Mouse (Mus musculus) CH12.LX (cell line): Measurements from ENCODE around the gene Ifrd2. TPM values are rescaled to one million over a fixed set of nuclear protein-coding genes. Genes with fewer than 3 reads are reported as not detected.

Experiments
- DNase-seq: peaks from one replicate; pipeline ENCODE4 v3.0.0-alpha.2; 2013; ENCODE audit errors: extremely low read depth
- H3K27ac ChIP-seq: 2 replicates; pipeline ENCODE4 v1.5.1; 2012; ENCODE audit warnings: low read depth, mild to moderate bottlenecking, control low read depth, moderate library complexity; ENCODE audit not compliant: insufficient read depth
- H3K27me3 ChIP-seq: replicated peaks from 2 replicates; pipeline ENCODE3; 2012; ENCODE audit warnings: inconsistent platforms
- H3K36me3 ChIP-seq, 2 experiments: replicated peaks in 1 of 2; 2 replicates each; pipeline versions ENCODE3 to v1.6.1; 2012; ENCODE audit warnings: inconsistent platforms in 1 of 2, low read length in 1 of 2, mild to moderate bottlenecking in 1 of 2, mixed read lengths in 1 of 2, moderate library complexity in 1 of 2; ENCODE audit not compliant: control insufficient read depth in 1 of 2, insufficient read depth in 1 of 2
- H3K4me1 ChIP-seq, 2 experiments: 2 replicates each; pipeline ENCODE4 v1.6.1; 2012; ENCODE audit warnings: inconsistent platforms in 1 of 2, moderate library complexity in 1 of 2; ENCODE audit not compliant: insufficient read depth in 2 of 2, control insufficient read depth in 1 of 2
- H3K4me2 ChIP-seq: 2 replicates; pipeline ENCODE4 v1.6.1; 2012; ENCODE audit warnings: low read depth, mild to moderate bottlenecking, control low read depth; ENCODE audit not compliant: poor library complexity, insufficient read depth, severe bottlenecking
- H3K4me3 ChIP-seq, 3 experiments: fragments of 150-350 bp in 1 of 3; sonication (generic) in 1 of 3; replicated peaks in 1 of 3; 2 replicates each; pipeline versions ENCODE3 to v1.5.1; 2011 to 2012; ENCODE audit warnings: low read depth in 2 of 3, low read length in 2 of 3, mild to moderate bottlenecking in 2 of 3, moderate library complexity in 2 of 3, control low read depth in 1 of 3, improper control_type of control experiment in 1 of 3, inconsistent platforms in 1 of 3, mixed read lengths in 1 of 3; ENCODE audit not compliant: poor library complexity in 1 of 3
- H3K79me2 ChIP-seq: replicated peaks from 2 replicates; pipeline ENCODE4 v1.6.1; 2012; ENCODE audit warnings: mild to moderate bottlenecking, moderate library complexity; ENCODE audit not compliant: control insufficient read depth, poor library complexity, insufficient read depth, severe bottlenecking; ENCODE audit errors: extremely low read depth
- H3K9ac ChIP-seq: 2 replicates; pipeline ENCODE4 v1.6.1; 2012; ENCODE audit warnings: low read depth, mild to moderate bottlenecking, control low read depth, moderate library complexity; ENCODE audit not compliant: insufficient read depth
- H3K9me3 ChIP-seq: replicated peaks from 2 replicates; pipeline ENCODE3; 2012; ENCODE audit warnings: low read length, inconsistent platforms, mixed read lengths
- BHLHE40 ChIP-seq: IDR thresholded peaks from 2 replicates; pipeline ENCODE4 v1.6.1; 2011; ENCODE audit warnings: mild to moderate bottlenecking, low read depth, low read length, improper control_type of control experiment
- CHD1 ChIP-seq: IDR thresholded peaks from 2 replicates; pipeline ENCODE4 v1.6.1; 2012; ENCODE audit warnings: low read depth, low read length, improper control_type of control experiment, inconsistent platforms
- CHD2 ChIP-seq: IDR thresholded peaks from 2 replicates; pipeline ENCODE4 v1.6.1; 2011; ENCODE audit warnings: low read length, improper control_type of control experiment
- CTCF ChIP-seq, 2 experiments: IDR thresholded peaks in 1 of 2; conservative IDR thresholded peaks in 1 of 2; 2 replicates each; pipeline ENCODE4 v1.5.1; 2011 to 2012; ENCODE audit warnings: low read depth in 2 of 2, low read length in 2 of 2, improper control_type of control experiment in 1 of 2, inconsistent platforms in 1 of 2, mild to moderate bottlenecking in 1 of 2, moderate library complexity in 1 of 2
- E2F4 ChIP-seq: IDR thresholded peaks from 2 replicates; pipeline ENCODE4 v1.6.1; 2011; ENCODE audit warnings: low read depth, low read length, improper control_type of control experiment; ENCODE audit not compliant: insufficient replicate concordance
- ELF1 ChIP-seq: IDR thresholded peaks from 2 replicates; pipeline ENCODE4 v1.6.1; 2014; ENCODE audit warnings: low read depth, mild to moderate bottlenecking, inconsistent platforms, low read length, improper control_type of control experiment
- EP300 ChIP-seq: IDR thresholded peaks from 2 replicates; pipeline ENCODE4 v1.6.1; 2011; ENCODE audit warnings: low read length, improper control_type of control experiment
- ETS1 ChIP-seq: conservative IDR thresholded peaks from 2 replicates; pipeline ENCODE4 v1.6.1; 2012; ENCODE audit warnings: low read depth, mild to moderate bottlenecking, inconsistent platforms, low read length, improper control_type of control experiment, moderate library complexity
- GABPA ChIP-seq: IDR thresholded peaks from 2 replicates; pipeline ENCODE4 v1.6.1; 2012; ENCODE audit warnings: low read depth, low read length, improper control_type of control experiment, inconsistent platforms; ENCODE audit not compliant: insufficient replicate concordance
- HCFC1 ChIP-seq: IDR thresholded peaks from 2 replicates; pipeline ENCODE4 v1.6.1; 2012; ENCODE audit warnings: low read depth, mild to moderate bottlenecking, inconsistent platforms, low read length, improper control_type of control experiment
- IRF4 ChIP-seq: IDR thresholded peaks from 2 replicates; pipeline ENCODE4 v1.6.1; 2014; ENCODE audit warnings: low read depth, mild to moderate bottlenecking, inconsistent platforms, low read length, improper control_type of control experiment
- JUN ChIP-seq: IDR thresholded peaks from 2 replicates; pipeline ENCODE4 v1.6.1; 2011; ENCODE audit warnings: low read depth, mild to moderate bottlenecking, low read length, improper control_type of control experiment, moderate library complexity; ENCODE audit not compliant: insufficient read depth
- JUND ChIP-seq: conservative IDR thresholded peaks from 2 replicates; pipeline ENCODE4 v1.6.1; 2011; ENCODE audit warnings: low read depth, low read length, improper control_type of control experiment
- KAT2A ChIP-seq: IDR thresholded peaks from 2 replicates; pipeline ENCODE4 v1.6.1; 2012; ENCODE audit warnings: low read length, improper control_type of control experiment, inconsistent platforms; ENCODE audit not compliant: insufficient replicate concordance
- MAFK ChIP-seq: IDR thresholded peaks from 2 replicates; pipeline ENCODE4 v1.6.1; 2011; ENCODE audit warnings: low read length, improper control_type of control experiment; ENCODE audit not compliant: insufficient replicate concordance
- MAX ChIP-seq: IDR thresholded peaks from 2 replicates; pipeline ENCODE4 v1.6.1; 2011; ENCODE audit warnings: low read length, improper control_type of control experiment
- MAZ ChIP-seq: IDR thresholded peaks from 2 replicates; pipeline ENCODE4 v1.6.1; 2012; ENCODE audit warnings: low read depth, mild to moderate bottlenecking, inconsistent platforms, low read length, improper control_type of control experiment, moderate library complexity
- MYC ChIP-seq: IDR thresholded peaks from 2 replicates; pipeline ENCODE4 v1.6.1; 2011; ENCODE audit warnings: low read depth, mild to moderate bottlenecking, improper control_type of control experiment, low read length
- NELFE ChIP-seq: IDR thresholded peaks from 2 replicates; pipeline ENCODE4 v1.6.1; 2011; ENCODE audit warnings: low read depth, low read length, improper control_type of control experiment
- NRF1 ChIP-seq: IDR thresholded peaks from 2 replicates; pipeline ENCODE4 v1.6.1; 2014; ENCODE audit warnings: low read depth, mild to moderate bottlenecking, inconsistent platforms, low read length, improper control_type of control experiment, moderate library complexity
- POLR2A ChIP-seq: IDR thresholded peaks from 2 replicates; pipeline ENCODE4 v1.6.1; 2011; ENCODE audit warnings: low read depth, mild to moderate bottlenecking, improper control_type of control experiment, low read length
- POLR2AphosphoS2 ChIP-seq: IDR thresholded peaks from 2 replicates; pipeline ENCODE4 v1.6.1; 2011; ENCODE audit warnings: low read depth, low read length, improper control_type of control experiment
- RAD21 ChIP-seq: IDR thresholded peaks from 2 replicates; pipeline ENCODE4 v1.6.1; 2011; ENCODE audit warnings: low read depth, mild to moderate bottlenecking, low read length, improper control_type of control experiment, moderate library complexity
- SMC3 ChIP-seq: IDR thresholded peaks from 2 replicates; pipeline ENCODE4 v1.6.1; 2011; ENCODE audit warnings: low read depth, low read length, improper control_type of control experiment
- TBP ChIP-seq: conservative IDR thresholded peaks from 2 replicates; pipeline ENCODE4 v1.6.1; 2011; ENCODE audit warnings: low read depth, low read length, improper control_type of control experiment
- UBTF ChIP-seq: IDR thresholded peaks from 2 replicates; pipeline ENCODE4 v1.6.1; 2012; ENCODE audit warnings: low read depth, mild to moderate bottlenecking, inconsistent platforms, low read length, improper control_type of control experiment, moderate library complexity
- USF1 ChIP-seq: IDR thresholded peaks from 2 replicates; pipeline ENCODE4 v1.6.1; 2014; ENCODE audit warnings: low read depth, mild to moderate bottlenecking, inconsistent platforms, low read length, improper control_type of control experiment
- USF2 ChIP-seq: conservative IDR thresholded peaks from 2 replicates; pipeline ENCODE4 v1.6.1; 2011; ENCODE audit warnings: low read depth, low read length, improper control_type of control experiment
- ZC3H11A ChIP-seq: IDR thresholded peaks from 2 replicates; pipeline ENCODE4 v1.6.1; 2012; ENCODE audit warnings: low read depth, mild to moderate bottlenecking, inconsistent platforms, low read length, improper control_type of control experiment
- ZMIZ1 ChIP-seq: IDR thresholded peaks from 2 replicates; pipeline ENCODE4 v1.6.1; 2012; ENCODE audit warnings: low read depth, mild to moderate bottlenecking, inconsistent platforms, low read length, improper control_type of control experiment
- ZNF384 ChIP-seq: IDR thresholded peaks from 2 replicates; pipeline ENCODE4 v1.6.1; 2012; ENCODE audit warnings: low read depth, low read length, improper control_type of control experiment, inconsistent platforms
- dilution Hi-C: fragments of 300-500 bp; cut with MboI; formaldehyde crosslinking; loops from 2 replicates; pipeline ENCODE4 v1.14.3; 2020; ENCODE audit warnings: low sequenced_read_pairs; ENCODE audit not compliant: extremely low pct_unique_long_range_greater_than_20kb, extremely low pct_ligation_motif_present
- in situ Hi-C: fragments of 300-500 bp; cut with MboI; formaldehyde crosslinking; loops from 3 replicates; pipeline ENCODE4 v1.14.3; 2019; ENCODE audit warnings: low sequenced_read_pairs, low pct_ligation_motif_present, low pct_unique_long_range_greater_than_20kb, mixed read lengths
- polyA plus RNA-seq: library from polyadenylated mRNA; unstranded; fragments of >175 nt; gene quantifications from 2 replicates; pipeline ENCODE4 v1.2.1, GENCODE M21; 2012; ENCODE audit warnings: low read depth; ENCODE audit not compliant: insufficient read length
- total RNA-seq, 2 experiments: library from RNA; depleted of rRNA; stranded (reverse); fragments of 300-350 nt in 1 of 2; fragments of >200 nt in 1 of 2; gene quantifications; 2 replicates each; pipeline ENCODE4 v1.2.3; 2012 to 2014

The Ifrd2 gene
- total and polyA plus RNA-seq, 3 experiments, result 62.8 to 143 (median 91.3) TPM

DNA sequence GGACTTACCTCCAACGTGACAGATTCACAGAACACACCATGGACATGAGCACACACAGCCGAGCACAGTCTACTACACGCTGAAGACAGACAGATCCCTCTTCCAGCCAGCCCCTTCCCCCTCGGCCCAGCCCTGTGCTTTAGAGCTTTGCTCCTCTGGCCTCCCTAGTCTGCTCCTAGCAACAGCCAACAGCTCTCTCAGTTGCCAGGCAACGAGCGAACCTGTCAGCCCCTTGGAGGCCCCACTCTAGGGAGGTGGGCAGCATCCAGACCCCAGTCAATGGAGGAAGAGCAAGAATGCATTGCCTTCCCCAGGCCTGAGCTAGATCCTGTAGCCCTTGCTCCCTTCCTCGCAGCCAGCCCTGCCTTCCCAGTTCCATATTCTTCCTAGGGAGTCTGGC lies 49.6 kb downstream of the Ifrd2 start:
- DNase-seq, result no peak
- dilution Hi-C loops, result no loop called here
- in situ Hi-C loops, result no loop called here
- TF ChIP-seq E2F4, result no peak
- no peak for TF ChIP-seq BHLHE40
- TF ChIP-seq POLR2AphosphoS2, result no peak
- no peak for TF ChIP-seq ZMIZ1
- TF ChIP-seq TBP, result no peak
- no peak for TF ChIP-seq RAD21
- TF ChIP-seq POLR2A, result no peak
- no peak for TF ChIP-seq MAFK
- no peak for TF ChIP-seq JUND
- TF ChIP-seq ZNF384, result no peak
- no peak for TF ChIP-seq USF2
- no peak for TF ChIP-seq MYC
- no peak for TF ChIP-seq JUN
- TF ChIP-seq ELF1, result no peak
- no peak for TF ChIP-seq UBTF
- no peak for TF ChIP-seq GABPA
- TF ChIP-seq ZC3H11A, result no peak
- TF ChIP-seq EP300, result no peak
- TF ChIP-seq CHD2, result no peak
- TF ChIP-seq NRF1, result no peak
- TF ChIP-seq, all 38 proteins: peak for 0
- no peaks in the 10 kb centered on the region for H3K9me3 ChIP-seq
- no peaks in the 10 kb centered on the region for H3K27me3 ChIP-seq
- H3K4me3 ChIP-seq, result no peak overlapping the region
- H3K36me3 ChIP-seq, result peaks cover 4 to 8% of the 10 kb centered on the region in 2 experiments
- no peak overlapping the region for H3K9ac ChIP-seq
- H3K27ac ChIP-seq, result no peak overlapping the region
- H3K79me2 ChIP-seq, result peaks cover 27% of the 10 kb centered on the region
- no peak overlapping the region for H3K4me2 ChIP-seq
- H3K4me1 ChIP-seq, result peaks cover 19 to 43% of the 10 kb centered on the region in 2 experiments

- in situ Hi-C loops, result loop anchor here (5.0 kb wide), 2 partner anchors 33 to 37 kb away; partner anchors contain the start of genes Gnat1 and Sema3b
- Histone ChIP-seq H3K27me3 (peaks cover 5% of the 10 kb centered on the region), H3K9ac (0 out of 2 replicates have a peak overlapping the region, but pooled peaks have one; percentile 2), H3K4me1 (peaks cover 13 to 49% of the 10 kb centered on the region in 2 experiments), H3K4me3 (no peak overlapping the region), H3K79me2 (no peaks in the 10 kb centered on the region), H3K9me3 (no peaks in the 10 kb centered on the region), H3K4me2 (0 out of 2 replicates have a peak overlapping the region, but pooled peaks have one; percentile 8), H3K27ac (no peak overlapping the region), H3K36me3 (no peaks in the 10 kb centered on the region)
- TF ChIP-seq ZMIZ1, result no peak
- TF ChIP-seq MAZ, result no peak
- 0 out of 2 replicates have a peak, but pooled peaks have one; percentile 12 for TF ChIP-seq IRF4
- no peak for TF ChIP-seq HCFC1
- no peak for TF ChIP-seq NELFE
- 0 out of 4 replicates have a peak, but pooled peaks of 1 of the 2 experiments have one; percentile 5 for TF ChIP-seq CTCF (conservative IDR thresholded peaks at IDR 0.05 in 1 of 2, IDR thresholded peaks at IDR 0.05 in 1 of 2; ENCODE audit: low read depth in 2 of 2, low read length in 2 of 2)
- no peak for TF ChIP-seq MAFK
- no peak for TF ChIP-seq POLR2AphosphoS2
- TF ChIP-seq USF1, result no peak
- TF ChIP-seq CHD1, result no peak
- TF ChIP-seq GABPA, result no peak
- TF ChIP-seq MYC, result no peak
- TF ChIP-seq BHLHE40, result no peak
- no peak for TF ChIP-seq SMC3
- no peak for TF ChIP-seq JUN
- no peak for TF ChIP-seq UBTF
- no peak for TF ChIP-seq KAT2A
- TF ChIP-seq TBP, result no peak
- TF ChIP-seq ELF1, result 0 out of 2 replicates have a peak, but pooled peaks have one; percentile 27
- no peak for TF ChIP-seq ETS1
- TF ChIP-seq MAX, result no peak
- TF ChIP-seq EP300, result 0 out of 2 replicates have a peak, but pooled peaks have one; percentile 9
- TF ChIP-seq POLR2A, result peak; percentile 33; the same call in 1 of the 2 replicates
- dilution Hi-C loops, result no loop called here
- DNase-seq, result peak; percentile 51
Observed at GRCm38 (mm10) chr9:107640257-107640772, 52.9 kb downstream of the Ifrd2 start.
